Mouse (Mus musculus) left cerebral cortex, adult 8-10 months (tissue): ENCODE data around the gene Tgfbrap1. TPM values are rescaled to one million over a fixed set of nuclear protein-coding genes. Genes with fewer than 3 reads are reported as not detected.
A peak's percentile ranks its signal among the peaks of the same experiment; 100 is the strongest.
"Not testable (repeated sequence)": the region's sequence is repeated elsewhere in the genome, so short reads cannot be mapped to it uniquely, and the experiment has no call there.

Experiments used
- DNase-seq, 2 experiments: peaks; one replicate each; pipeline ENCODE4 v3.0.0; 2022; ENCODE audit warnings: low spot score in 2 of 2
- microRNA-seq, 2 experiments: library from miRNA; unstranded; fragments of <30 nt; microRNA quantifications; one replicate each; pipeline ENCODE4 v1.2.0; 2022
- total RNA-seq, 4 experiments: library from RNA; stranded (reverse); gene quantifications; 2 replicates each; pipeline ENCODE4 v1.2.4; 2022

Gene Tgfbrap1
- total RNA-seq, 4 experiments from 2014 or later: 38.5 to 44.9 (median 42.7) TPM

GRCm38 (mm10) chr1:43036014-43036413, 62.4 kb downstream of the Tgfbrap1 start:
- no peak for DNase-seq

- not testable (repeated sequence) for DNase-seq
Measured at GRCm38 (mm10) chr1:43015153-43015685, 83.2 kb downstream of the Tgfbrap1 start.

GRCm38 (mm10) chr1:43010461-43010860, 88.0 kb downstream of the Tgfbrap1 start:
- no peak for DNase-seq

GRCm38 (mm10) chr1:43006524-43006923, 91.9 kb downstream of the Tgfbrap1 start:
- DNase-seq: no peak

- peak in 1 of 2 experiments; percentile 21 for DNase-seq
Measured at GRCm38 (mm10) chr1:43006051-43006514, 92.4 kb downstream of the Tgfbrap1 start.

Small RNA genes lying within 50 kb of the gene (microRNA-seq; reads per million reads assigned to microRNA genes)
- gene Gm24001: 0 reads per million in 2 experiments

Other genes starting within 250 kb of the Tgfbrap1 start
- gene Mrps9, start 247.4 kb downstream of the Tgfbrap1 start, total RNA-seq: 10 to 100 TPM; 41.0 to 43.5 (median 41.5) TPM
- 10 to 100 TPM; 13.8 to 17.9 (median 16.9) TPM for gene Gpr45, start 145.8 kb downstream of the Tgfbrap1 start, total RNA-seq
- gene AI597479, start 73 bp upstream of the Tgfbrap1 start, total RNA-seq: 10 to 100 TPM; 23.4 to 28.0 (median 25.3) TPM
- gene Fhl2, start 98.3 kb upstream of the Tgfbrap1 start, total RNA-seq: 10 to 100 TPM; 51.8 to 54.6 (median 52.9) TPM